Mouse (Mus musculus) intestine, embryonic 16.5 days (tissue): Measurements from ENCODE around the gene Jak1. TPM values are rescaled to one million over a fixed set of nuclear protein-coding genes. Genes with fewer than 3 reads are reported as not detected.
A peak's percentile ranks its signal among the peaks of the same experiment; 100 is the strongest.

Experiments
- ATAC-seq: fragments of 200-750 bp; cut with Nextera tagmentation; 2 replicates; pipeline ENCODE4 v1.8.0; 2017; ENCODE audit warnings: moderate TSS enrichment, moderate library complexity
- H3K27ac ChIP-seq: fragments of 300-500 bp; sonication (generic); 2 replicates; pipeline ENCODE4 v1.5.1; 2014; ENCODE audit warnings: mild to moderate bottlenecking, low read length
- H3K27me3 ChIP-seq: fragments of 300-500 bp; sonication (generic); replicated peaks from 2 replicates; pipeline ENCODE4 v1.6.1; 2014; ENCODE audit warnings: low read length, control low read depth, mixed read lengths; ENCODE audit not compliant: control insufficient read depth, insufficient read depth
- H3K36me3 ChIP-seq: fragments of 300-500 bp; sonication (generic); 2 replicates; pipeline ENCODE4 v1.6.1; 2014; ENCODE audit warnings: low read length, control low read depth; ENCODE audit not compliant: control insufficient read depth, insufficient read depth
- H3K4me1 ChIP-seq: fragments of 300-500 bp; sonication (generic); 2 replicates; pipeline ENCODE4 v1.6.1; 2014; ENCODE audit warnings: low read length, control low read depth, mixed read lengths; ENCODE audit not compliant: control insufficient read depth, insufficient read depth
- H3K4me2 ChIP-seq: fragments of 300-500 bp; sonication (generic); 2 replicates; pipeline ENCODE4 v1.6.1; 2014; ENCODE audit warnings: low read depth, low read length, control low read depth
- H3K4me3 ChIP-seq: fragments of 300-500 bp; sonication (generic); 2 replicates; pipeline ENCODE4 v1.5.1; 2014; ENCODE audit warnings: mild to moderate bottlenecking, low read length
- H3K9ac ChIP-seq: fragments of 300-500 bp; sonication (generic); 2 replicates; pipeline ENCODE4 v1.6.1; 2014; ENCODE audit warnings: low read depth, low read length
- H3K9me3 ChIP-seq: fragments of 300-500 bp; sonication (generic); 2 replicates; pipeline ENCODE4 v1.6.1; 2016; ENCODE audit warnings: low read length, control low read depth; ENCODE audit not compliant: control insufficient read depth
- WGBS: fragments of 180-500 bp; shearing (Covaris S2); extraction: QIAGEN DNeasy Blood & Tissue Kit; methylation state at CpG from one replicate; pipeline ENCODE4 v1.1.7; 2014; 5-methylcytosine and 5-hydroxymethylcytosine counted together
- polyA plus RNA-seq: library from polyadenylated mRNA; unstranded; fragments of >200 nt; fragmentation: Nextera tagmentation; extraction: Ambion mirVana; gene quantifications from 2 replicates; pipeline ENCODE4 v1.2.1, GENCODE M21; 2015

Jak1 gene
- polyA plus RNA-seq, 1 experiment from 2014 or later: 66.7 TPM

DNA sequence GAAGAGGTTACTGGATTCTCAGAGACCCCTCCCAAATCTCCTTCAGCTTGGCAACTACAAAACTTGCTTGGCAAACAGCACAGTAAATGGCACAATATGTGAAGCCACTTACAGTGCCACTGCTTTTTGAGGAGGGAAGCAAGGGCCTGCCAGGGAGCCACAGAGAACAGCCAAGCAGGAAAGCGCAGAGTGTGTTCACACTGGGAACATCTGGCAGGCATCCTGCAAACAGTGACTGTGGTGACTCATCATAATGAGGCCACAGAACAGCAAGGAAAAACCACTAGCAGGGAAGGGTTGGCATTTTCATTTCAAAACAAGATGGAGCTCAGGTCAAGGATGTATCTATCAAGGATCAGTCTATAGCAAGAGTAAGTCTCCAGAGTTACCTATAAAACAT lies 30.8 kb downstream of the Jak1 start:
- Histone ChIP-seq H3K27me3 (no peaks in the 10 kb centered on the region), H3K36me3 (no peaks in the 10 kb centered on the region), H3K9me3 (no peaks in the 10 kb centered on the region), H3K9ac (no peak overlapping the region), H3K27ac (peak overlapping the region; percentile 38; the same call in 1 of the 2 replicates), H3K4me1 (peaks cover 12% of the 10 kb centered on the region), H3K4me3 (no peak overlapping the region), H3K4me2 (no peak overlapping the region)
- peak; percentile 74 for ATAC-seq
- whole genome bisulfite sequencing: 56% methylated on average over 1 of the region's 1 CpGs

DNA sequence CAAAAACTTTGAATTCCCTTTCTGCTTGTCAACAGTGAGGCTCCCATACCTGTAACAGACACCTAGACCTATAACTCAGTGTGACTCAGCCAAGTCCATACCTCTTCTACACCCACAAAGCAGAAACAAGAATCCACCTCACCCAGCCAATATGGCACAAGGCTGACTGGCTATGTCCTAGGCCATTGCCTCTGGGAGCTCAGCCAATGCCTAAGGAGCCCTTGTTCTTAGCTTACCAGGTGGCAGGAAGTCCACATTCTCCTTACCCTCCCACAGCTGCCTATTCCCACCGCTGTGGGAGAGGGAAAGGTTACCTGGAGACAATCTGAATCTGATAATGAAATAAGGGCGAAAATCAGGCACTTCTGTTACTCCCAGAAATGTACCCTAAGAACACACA lies 34.5 kb downstream of the Jak1 start:
- WGBS: 85% methylated on average over 2 of the region's 2 CpGs
- Histone ChIP-seq H3K9ac (no peak overlapping the region), H3K27ac (no peak overlapping the region), H3K36me3 (no peaks in the 10 kb centered on the region), H3K4me3 (no peak overlapping the region), H3K27me3 (no peaks in the 10 kb centered on the region), H3K9me3 (no peaks in the 10 kb centered on the region), H3K4me2 (no peak overlapping the region), H3K4me1 (peaks cover 12% of the 10 kb centered on the region)
- no peak for ATAC-seq

DNA sequence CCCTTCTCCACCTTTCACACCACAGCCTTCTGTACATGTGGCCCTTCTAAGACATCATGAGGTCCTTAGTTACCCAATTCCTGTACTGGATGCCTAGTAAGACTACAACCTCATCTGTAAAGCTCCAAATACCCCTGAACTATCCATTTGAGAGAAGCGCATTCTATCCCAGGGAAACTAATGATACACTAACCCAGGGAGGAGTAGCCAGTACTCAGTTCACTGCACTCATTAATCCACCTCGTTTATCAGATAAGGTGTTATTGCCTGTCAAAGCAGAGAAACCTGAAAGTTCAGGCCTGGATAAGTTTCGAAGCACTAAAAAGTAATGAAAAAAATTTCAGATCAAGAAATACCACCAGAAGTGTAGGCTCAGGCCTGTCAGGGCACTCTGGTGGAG lies 37.7 kb downstream of the Jak1 start:
- Histone ChIP-seq H3K9ac (no peak overlapping the region), H3K4me3 (no peak overlapping the region), H3K4me1 (no peaks in the 10 kb centered on the region), H3K9me3 (no peaks in the 10 kb centered on the region), H3K36me3 (no peaks in the 10 kb centered on the region), H3K27me3 (no peaks in the 10 kb centered on the region), H3K4me2 (no peak overlapping the region), H3K27ac (no peak overlapping the region)
- WGBS: 68% methylated on average over 3 of the region's 3 CpGs
- ATAC-seq: peak; percentile 60; the same call in 1 of the 2 replicates

DNA sequence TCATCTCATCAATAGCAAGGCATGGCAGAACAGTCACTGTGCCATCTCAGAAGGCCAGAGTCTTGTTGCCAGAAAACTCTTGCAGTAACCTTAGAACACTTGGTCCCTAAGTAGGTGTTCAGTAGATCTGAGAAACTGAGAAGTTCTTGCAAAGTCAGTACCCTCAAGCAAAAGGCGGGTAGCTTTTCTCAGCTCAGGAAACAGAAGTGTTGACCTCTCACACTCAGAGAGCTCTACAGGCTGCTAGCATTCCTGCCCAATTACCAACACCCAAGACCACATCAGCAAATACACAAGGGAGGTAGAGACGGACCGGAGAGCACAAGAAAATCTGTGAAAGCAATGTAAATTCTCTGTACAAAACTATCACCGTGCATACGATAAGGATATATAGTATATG lies 39.1 kb downstream of the Jak1 start:
- Histone ChIP-seq H3K4me2 (no peak overlapping the region), H3K36me3 (no peaks in the 10 kb centered on the region), H3K4me3 (no peak overlapping the region), H3K4me1 (no peaks in the 10 kb centered on the region), H3K9ac (no peak overlapping the region), H3K9me3 (no peaks in the 10 kb centered on the region), H3K27me3 (no peaks in the 10 kb centered on the region), H3K27ac (no peak overlapping the region)
- 93% methylated on average over 5 of the region's 5 CpGs for WGBS
- ATAC-seq: no peak

DNA sequence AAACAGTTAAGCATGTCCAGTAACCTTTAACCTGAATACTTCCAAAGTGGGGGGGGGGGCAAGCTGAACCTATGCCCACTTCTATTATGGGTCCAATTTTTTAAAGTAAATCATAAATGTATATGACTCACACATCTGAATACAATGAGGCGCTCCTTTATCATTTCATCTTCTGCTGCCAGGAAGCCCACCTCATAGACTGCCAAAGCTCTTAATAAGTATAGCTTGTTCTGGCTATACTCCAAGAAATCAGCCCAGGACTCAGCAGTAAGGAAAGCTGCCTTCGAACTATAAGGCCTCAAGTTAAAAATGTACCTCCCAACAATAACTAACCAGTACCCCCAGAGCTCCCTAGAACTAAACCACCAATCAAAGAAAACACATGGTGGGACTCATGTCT lies 44.1 kb downstream of the Jak1 start:
- H3K4me3 ChIP-seq: no peak overlapping the region
- H3K36me3 ChIP-seq: no peaks in the 10 kb centered on the region
- no peak overlapping the region for H3K27ac ChIP-seq
- H3K27me3 ChIP-seq: no peaks in the 10 kb centered on the region
- 73% methylated on average over 2 of the region's 2 CpGs for WGBS
- no peak overlapping the region for H3K4me2 ChIP-seq
- no peaks in the 10 kb centered on the region for H3K9me3 ChIP-seq
- no peak for ATAC-seq
- no peak overlapping the region for H3K9ac ChIP-seq
- H3K4me1 ChIP-seq: peaks cover 7% of the 10 kb centered on the region

DNA sequence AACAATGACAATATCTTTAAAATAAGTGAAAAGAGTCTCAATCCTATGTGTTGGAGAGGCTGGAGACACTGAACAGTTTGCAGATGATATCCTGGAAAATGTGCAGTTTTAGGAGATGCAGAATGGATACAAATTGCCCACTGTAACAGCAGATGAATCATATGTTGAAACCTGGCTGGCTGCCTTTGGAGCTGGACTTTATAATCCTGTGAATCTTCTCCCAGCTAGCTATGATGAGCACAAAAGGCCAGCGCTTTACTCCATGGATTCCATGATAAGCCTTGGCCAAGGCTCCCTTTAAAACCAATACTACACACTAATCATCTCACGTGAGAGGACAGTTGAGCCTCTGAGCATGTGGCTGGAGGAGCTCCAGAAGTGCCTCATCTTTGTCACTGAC lies 45.2 kb downstream of the Jak1 start:
- no peaks in the 10 kb centered on the region for H3K9me3 ChIP-seq
- ATAC-seq: peak; percentile 36; the same call in 1 of the 2 replicates
- H3K4me3 ChIP-seq: no peak overlapping the region
- no peaks in the 10 kb centered on the region for H3K36me3 ChIP-seq
- WGBS: 71% methylated on average over 2 of the region's 2 CpGs
- H3K27ac ChIP-seq: 0 out of 2 replicates have a peak overlapping the region, but pooled peaks have one; percentile 8
- H3K9ac ChIP-seq: no peak overlapping the region
- no peak overlapping the region for H3K4me2 ChIP-seq
- H3K4me1 ChIP-seq: peaks cover 7% of the 10 kb centered on the region
- H3K27me3 ChIP-seq: no peaks in the 10 kb centered on the region

DNA sequence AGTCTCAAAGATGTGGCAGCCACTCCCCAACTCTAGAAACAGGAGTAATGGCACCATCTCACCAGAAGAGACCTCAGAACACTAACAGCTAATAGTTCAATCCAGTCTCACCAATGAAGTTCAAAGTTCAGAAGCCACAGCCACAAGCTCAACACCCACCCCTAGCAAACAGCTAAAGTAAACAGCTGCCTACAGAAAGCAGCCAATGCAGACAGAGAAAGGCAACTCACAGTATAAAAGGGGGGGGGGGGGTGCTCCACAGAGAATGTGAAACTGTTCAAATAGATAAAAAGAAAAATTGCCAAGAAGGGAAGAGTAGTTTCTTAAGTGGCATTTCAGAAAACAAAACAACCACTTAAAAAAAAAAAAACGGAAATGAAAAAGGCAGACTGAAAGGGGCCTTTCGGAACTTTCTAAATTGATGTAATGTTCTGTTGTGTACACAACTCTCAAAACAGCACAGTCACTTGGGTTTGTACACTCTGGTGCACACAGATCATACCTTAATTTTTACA lies 48.0 kb downstream of the Jak1 start:
- peak; percentile 82 for ATAC-seq
- H3K9me3 ChIP-seq: no peaks in the 10 kb centered on the region
- 70% methylated on average over 2 of the region's 2 CpGs for WGBS

DNA sequence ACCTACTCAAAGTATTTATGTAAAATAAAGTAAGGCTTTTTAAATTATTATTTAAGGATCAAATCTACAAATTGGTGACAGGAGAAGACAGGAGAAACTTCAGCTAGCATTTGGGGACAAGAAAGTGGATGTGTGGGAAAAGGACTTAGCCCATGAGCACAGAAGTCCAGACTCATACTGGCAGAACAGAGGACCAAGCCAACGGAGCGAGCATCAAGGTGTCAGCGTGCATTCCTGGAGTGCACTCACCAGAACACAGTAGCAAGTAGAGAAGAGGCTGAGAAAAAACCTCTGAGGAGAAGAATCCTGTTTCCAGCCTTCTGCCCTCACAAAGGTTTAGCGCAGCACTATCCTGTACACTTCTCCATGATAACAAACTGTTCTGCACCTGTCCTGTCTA lies 48.8 kb downstream of the Jak1 start:
- peaks cover 7% of the 10 kb centered on the region for H3K4me1 ChIP-seq
- WGBS: 82% methylated on average over 4 of the region's 4 CpGs
- ATAC-seq: no peak

More for the DNA sequence above, 48.0 kb downstream of the Jak1 start:
- Histone ChIP-seq H3K27me3 (no peaks in the 10 kb centered on the region), H3K36me3 (no peaks in the 10 kb centered on the region), H3K27ac (no peak overlapping the region), H3K4me3 (no peak overlapping the region), H3K4me2 (no peak overlapping the region), H3K9ac (no peak overlapping the region), H3K4me1 (peaks cover 7% of the 10 kb centered on the region)

DNA sequence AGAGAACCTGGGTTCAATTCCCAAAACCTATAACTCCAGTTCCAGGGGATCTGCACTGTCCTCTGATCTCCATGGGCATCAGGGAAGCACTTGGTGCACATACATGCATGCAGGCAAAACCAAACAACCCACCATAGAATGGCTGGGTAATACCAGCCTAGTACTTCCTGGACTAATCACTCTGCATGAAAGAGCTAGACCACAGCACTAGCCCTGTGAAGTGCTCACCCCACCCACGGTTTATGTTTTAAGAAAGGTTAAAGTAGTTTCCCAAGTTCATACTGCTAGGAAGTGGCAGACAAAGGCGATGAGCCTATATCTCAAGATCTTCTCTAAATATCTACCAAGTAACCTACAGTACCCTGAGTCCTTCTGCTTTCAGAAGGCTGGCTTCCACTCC lies 51.6 kb downstream of the Jak1 start:
- no peak for ATAC-seq
- WGBS: 80% methylated on average over 2 of the region's 2 CpGs

More for the DNA sequence above, 48.8 kb downstream of the Jak1 start:
- Histone ChIP-seq H3K4me3 (no peak overlapping the region), H3K27me3 (no peaks in the 10 kb centered on the region), H3K9ac (no peak overlapping the region), H3K9me3 (no peaks in the 10 kb centered on the region), H3K36me3 (no peaks in the 10 kb centered on the region), H3K4me2 (no peak overlapping the region), H3K27ac (no peak overlapping the region)

DNA sequence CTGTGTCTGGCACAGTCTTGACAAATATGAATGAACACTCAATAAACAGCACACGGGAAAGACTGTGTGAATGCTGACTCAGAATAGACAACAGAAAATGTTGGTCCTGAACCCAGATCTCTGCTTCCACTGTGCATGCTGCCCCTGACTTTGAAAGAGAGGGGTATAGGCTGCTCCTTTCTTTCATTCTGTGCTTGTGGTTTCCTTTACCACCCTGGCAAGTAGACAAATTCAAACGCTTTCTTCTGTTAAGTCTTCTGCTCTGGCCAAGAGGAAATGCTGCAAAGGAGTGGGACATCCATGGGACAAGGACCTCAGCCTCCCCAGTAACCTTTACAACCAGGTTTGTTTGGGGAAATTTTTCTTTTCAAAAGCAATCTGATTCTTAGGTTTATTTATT lies 57.6 kb downstream of the Jak1 start:
- no peak for ATAC-seq
- Histone ChIP-seq H3K4me3 (no peak overlapping the region), H3K4me1 (peaks cover 8% of the 10 kb centered on the region), H3K9ac (no peak overlapping the region), H3K36me3 (no peaks in the 10 kb centered on the region), H3K27ac (no peak overlapping the region), H3K9me3 (no peaks in the 10 kb centered on the region), H3K4me2 (no peak overlapping the region), H3K27me3 (no peaks in the 10 kb centered on the region)
- whole genome bisulfite sequencing: 73% methylated on average over 2 of the region's 2 CpGs

More for the DNA sequence above, 51.6 kb downstream of the Jak1 start:
- Histone ChIP-seq H3K4me2 (no peak overlapping the region), H3K36me3 (no peaks in the 10 kb centered on the region), H3K4me1 (peaks cover 7% of the 10 kb centered on the region), H3K4me3 (no peak overlapping the region), H3K9me3 (no peaks in the 10 kb centered on the region), H3K27ac (no peak overlapping the region), H3K9ac (no peak overlapping the region), H3K27me3 (no peaks in the 10 kb centered on the region)
